Mouse (Mus musculus) neutrophil, adult 5-6 weeks (primary cell): ENCODE measurements at regions not wholly inside any gene's neighbourhood (a gene's known extent, or its start where the extent isn't known, plus 50 kb on each side); places are given as distances from the start of the nearest gene placed in this dataset.
A peak's percentile ranks its signal among the peaks of the same experiment; 100 is the strongest.

Source experiments
- ATAC-seq: fragments of 151-379, 151-347 bp; 2 replicates; pipeline ENCODE4 v1.8.0; 2017; ENCODE audit warnings: mild to moderate bottlenecking, moderate TSS enrichment; ENCODE audit not compliant: insufficient number of reproducible peaks, poor library complexity, low FRiP score, severe bottlenecking; ENCODE audit errors: extremely low read depth

DNA sequence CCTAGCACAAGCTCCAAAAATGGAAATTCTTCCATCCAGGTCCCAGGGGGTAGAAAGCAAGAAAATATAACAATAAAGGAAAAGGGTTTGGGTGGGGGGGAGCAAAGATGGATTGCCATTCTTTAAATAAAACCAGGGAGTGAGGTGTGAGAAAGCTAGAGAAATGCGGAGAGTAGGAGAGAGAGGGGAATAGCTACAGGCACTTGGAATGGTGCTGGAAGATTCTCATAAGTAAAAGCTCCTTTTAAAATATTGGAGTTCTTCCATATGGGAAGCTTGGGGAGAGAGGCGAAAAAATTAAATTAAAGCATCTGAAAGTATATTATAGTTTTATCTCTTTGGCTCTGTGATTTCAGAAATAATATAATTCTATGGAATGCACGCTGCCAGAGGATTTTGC lies 328.6 kb downstream of the Rnf144a start:
- ATAC-seq: no peak

DNA sequence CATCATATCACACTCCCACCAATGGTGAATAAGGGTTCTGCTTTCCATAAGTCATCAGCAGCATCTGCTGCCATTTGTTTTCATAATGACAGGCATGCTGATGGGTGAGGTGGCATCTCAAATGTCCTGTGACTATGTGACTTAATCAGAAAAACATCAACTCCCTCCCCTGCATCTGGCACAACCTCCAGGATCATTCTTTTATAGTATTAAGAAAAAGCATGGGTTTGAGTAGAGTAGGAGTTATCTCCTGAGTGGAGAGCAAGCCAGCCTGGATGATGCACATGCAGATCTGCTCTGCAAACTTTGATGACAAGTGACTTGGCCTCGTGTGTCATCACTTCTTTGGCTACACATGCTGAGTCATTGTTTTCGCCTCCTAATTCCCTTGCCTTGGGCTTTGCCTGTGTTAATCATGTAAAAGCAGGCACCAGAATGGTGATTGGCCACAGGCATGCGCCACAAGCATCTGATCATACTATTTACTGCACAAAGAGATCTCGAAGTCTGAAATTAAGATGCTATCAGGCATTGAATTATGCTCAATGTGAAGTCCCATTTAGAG lies 335.9 kb downstream of the Rnf144a start:
- no peak for ATAC-seq

DNA sequence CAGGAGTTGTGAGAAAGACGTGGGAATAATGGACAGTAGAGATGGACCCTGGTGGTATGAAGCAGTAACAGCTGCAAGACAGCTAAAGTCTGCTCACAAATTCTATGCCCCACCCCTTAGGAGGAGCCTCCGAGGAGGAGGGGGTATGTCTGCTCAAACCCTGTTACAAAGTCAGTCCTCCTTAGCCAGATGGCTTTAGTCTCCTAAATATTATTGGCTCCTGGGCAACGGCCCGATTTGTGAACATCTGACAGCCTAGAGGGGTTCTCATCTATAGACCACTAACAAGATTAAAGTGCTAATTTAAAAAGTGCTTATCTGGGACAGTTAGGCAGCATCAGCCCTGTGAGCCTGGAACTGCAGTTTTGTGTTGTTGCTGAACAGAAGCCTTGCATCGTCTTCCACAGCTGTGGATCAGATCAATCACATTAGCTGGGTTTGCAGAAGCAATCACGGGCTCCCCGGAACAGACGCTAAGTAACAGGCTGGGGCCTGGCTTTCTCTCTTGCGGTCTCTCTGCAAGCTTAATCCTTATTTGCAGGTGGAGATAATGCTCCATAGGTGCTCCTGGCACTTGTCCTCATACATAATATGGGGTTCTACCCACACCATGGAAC lies 339.3 kb downstream of the Rnf144a start:
- ATAC-seq: no peak

DNA sequence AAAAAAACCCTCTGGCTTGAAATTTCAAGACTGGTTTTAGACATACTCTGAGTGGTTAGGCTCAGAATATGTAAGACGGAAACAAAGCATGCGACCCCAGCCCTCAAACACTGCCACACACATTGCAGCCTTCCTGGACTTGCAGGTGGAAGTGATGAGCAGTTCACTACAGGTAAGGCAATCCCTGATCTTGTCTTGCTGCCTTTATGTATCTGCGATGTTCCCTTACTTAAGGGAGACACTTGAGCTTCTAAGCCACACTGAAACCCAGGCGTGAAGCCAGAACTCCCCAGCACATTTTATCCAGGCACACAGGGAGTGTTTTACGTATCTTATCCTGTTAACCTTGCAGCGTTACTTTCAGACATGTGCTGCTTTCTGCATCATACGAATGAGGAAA lies 342.9 kb downstream of the Rnf144a start:
- ATAC-seq: no peak

DNA sequence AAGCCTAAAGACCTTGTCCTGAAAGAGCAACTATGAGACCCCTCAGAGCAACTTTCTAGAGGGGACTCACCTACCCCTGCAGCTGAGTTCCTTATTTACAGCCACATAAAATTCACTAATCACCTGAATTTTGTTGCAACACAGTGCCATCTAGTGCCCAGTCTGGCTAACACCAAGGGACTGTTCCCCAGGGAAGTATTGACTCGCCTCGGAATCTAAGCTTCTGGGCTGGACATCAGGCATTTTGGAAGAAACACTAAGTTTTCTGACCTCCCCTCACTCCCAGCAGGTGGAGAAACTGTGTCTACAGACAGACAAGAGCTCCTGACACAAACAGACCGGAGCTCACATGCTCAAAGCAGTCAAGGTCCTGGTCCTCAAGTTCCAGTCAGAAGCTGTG lies 343.4 kb downstream of the Rnf144a start:
- peak; percentile 62 for ATAC-seq

DNA sequence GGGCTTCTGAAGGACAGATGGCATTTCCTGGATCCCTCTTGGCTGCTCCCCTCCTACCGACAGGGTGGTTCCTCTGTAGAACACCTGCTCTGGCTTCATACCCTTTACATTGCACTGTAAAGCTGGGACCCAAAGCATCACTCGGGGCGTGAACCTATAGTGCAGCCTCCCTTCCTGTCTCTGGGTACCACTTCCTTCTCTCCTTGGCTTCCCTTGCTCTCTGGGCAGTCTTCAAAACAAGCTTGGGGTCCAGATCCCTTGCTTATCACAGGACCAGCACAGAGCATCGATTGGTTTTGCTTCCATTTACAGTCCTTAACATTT lies 346.4 kb downstream of the Rnf144a start:
- peak; percentile 45; the same call in 1 of the 2 replicates for ATAC-seq

DNA sequence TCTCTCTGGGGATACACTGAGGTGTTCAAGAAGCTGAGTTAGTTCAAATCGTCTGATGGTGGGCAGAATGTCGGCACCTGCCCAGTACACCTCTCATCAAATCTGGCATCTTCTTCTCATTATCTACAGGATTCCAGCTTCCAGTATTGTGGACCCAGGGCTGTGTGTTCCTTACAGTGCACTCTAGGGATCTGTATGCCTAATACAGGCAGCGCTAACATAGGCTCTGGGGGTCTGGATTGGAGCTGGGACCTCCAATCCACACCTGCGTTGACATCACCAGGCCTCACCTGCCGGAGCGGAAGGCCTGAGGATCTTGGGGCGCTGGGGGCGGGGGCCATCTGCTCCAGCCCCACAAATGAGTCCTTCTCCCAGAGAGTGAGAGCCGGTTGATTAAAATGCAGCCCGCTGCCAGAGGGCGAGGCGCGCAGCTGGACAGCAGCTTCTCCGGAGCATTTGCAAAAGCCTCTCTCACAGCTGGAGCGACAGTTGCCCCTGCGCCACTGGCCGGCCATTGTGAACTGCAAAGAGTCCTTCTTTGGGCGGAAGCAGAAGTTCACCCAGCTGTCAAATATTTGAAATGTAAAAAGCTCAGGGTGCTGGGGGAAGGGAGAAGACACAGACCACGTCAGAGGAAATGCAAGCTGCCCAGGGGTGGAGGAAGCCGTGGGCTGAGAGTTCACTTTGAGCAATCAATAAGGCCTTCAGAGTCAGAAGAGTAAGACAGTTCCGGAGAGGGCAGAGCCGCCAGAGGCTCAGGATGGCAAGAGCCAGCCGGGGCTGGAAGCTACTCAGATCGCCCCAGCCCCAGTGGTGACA lies 347.0 kb downstream of the Rnf144a start:
- peak; percentile 83 for ATAC-seq

DNA sequence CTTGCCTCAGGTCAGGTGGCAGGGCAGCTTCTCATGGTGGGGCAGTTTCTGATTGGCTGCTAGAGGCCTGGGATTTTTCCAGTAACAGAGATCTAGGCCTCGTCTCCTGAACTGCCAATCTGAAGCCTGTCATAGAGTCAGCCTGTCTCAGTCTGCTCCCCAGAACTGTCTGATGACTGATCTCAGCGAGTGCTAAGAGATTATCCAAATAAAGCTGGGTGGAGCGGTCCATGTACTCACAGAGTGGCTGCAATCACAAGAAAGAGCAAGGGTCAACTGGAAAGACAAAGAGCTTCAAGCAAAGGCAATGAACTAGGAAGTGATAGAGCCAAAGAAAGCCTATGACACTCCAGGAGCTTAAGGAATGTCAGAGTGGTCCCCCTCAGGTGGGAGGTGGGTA lies 354.7 kb downstream of the Rnf144a start:
- no peak for ATAC-seq

DNA sequence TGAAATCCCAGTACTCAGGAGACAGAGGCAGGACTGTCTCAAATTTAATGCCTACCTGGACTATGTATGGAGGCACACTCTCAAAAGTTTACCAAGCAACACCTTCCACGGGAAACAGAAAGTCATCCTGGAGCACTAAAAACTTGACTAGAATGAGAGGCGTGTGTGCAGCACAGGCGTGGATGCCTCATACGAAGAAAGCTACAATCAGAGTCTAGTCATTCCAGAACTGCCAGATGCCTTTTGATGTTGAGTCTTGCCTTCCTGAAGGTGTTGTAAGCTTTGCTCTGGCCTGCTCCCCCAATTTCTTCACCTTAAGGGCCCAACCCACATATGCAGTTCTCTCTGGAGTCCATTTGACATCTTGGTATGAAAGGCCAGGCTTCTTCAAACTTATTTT lies 356.0 kb downstream of the Rnf144a start:
- ATAC-seq: no peak

DNA sequence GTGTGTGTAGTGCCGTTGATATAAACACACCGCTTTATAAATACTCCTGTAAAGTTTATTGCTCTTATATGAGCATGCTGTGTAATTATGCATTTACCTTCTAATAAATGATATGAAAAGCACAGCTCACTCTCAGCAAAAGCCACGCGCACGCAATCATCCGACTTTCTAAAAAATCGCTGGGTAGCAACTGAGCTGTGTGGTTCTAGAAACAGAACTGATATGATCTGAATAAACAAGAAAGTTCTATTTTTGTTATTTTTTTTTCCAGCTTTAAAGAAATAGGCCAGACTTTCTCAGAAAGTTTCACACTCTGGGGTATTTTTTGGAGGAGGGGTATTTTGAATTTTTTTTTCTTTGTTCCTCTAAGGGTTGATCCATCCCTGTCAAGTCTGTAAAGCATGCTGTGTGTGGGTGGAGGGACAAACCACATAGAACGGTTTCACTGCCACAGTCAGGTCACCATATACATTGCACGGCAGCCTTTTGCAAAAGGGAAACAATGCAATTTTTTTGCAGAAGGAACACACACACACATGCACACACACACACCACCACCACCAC lies 357.5 kb downstream of the Rnf144a start:
- no peak for ATAC-seq

DNA sequence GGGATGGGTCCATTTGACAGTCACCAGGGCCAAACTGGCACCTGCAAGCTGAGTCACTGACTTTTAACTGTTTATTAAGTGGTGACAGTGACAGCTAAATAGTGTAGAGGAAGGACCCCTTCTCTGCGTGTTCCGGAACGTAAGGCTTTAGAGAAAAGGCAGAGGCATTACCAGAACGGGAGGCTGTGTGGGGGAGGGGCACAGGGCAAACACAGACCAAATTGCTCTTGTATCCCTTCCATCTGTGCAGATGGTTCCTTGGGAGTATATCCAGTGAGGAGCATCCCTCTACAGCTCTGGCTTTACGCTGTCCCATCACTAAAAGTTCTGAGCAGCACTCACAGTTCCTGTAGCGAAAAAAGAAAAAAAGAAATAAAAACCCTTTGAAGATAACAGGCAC lies 368.1 kb downstream of the Rnf144a start:
- no peak for ATAC-seq

DNA sequence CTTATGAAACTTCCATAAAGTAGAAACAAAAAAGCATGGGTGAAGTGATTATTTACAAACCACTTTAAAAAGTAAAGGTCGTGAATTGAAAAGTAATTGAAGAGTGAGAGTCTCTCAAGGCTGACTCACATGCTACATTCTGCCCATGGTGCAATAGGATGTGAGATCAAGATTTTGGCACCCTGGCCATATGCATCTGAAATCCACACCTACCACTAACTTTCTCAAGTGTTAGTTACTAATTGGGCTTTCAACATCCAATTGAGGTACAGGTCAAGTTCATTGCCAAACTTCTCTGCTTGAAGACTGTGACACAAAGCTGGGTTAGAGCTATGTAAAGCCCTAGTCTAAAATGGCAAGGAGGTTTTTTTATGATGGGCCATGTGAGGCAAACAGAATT lies 369.7 kb downstream of the Rnf144a start:
- no peak for ATAC-seq

DNA sequence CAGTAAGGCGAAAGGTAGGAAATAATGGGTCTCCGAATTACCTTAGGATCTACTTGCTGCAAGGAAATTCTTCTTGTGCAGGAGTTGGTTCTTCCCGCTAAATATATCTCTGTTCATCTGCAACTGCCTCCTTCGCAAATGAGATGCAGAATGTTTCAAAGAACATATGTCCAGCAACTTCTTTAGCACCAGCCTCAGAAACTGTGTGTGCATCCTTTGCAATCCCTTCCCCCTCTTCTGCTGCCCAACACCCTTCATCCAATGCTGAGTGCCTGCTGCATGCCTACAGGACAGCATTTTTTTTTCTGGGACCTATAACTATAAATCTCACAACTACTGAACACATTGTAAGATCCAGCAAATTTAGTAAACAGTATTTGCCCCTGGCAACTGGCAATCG lies 402.1 kb downstream of the Rnf144a start:
- ATAC-seq: no peak

DNA sequence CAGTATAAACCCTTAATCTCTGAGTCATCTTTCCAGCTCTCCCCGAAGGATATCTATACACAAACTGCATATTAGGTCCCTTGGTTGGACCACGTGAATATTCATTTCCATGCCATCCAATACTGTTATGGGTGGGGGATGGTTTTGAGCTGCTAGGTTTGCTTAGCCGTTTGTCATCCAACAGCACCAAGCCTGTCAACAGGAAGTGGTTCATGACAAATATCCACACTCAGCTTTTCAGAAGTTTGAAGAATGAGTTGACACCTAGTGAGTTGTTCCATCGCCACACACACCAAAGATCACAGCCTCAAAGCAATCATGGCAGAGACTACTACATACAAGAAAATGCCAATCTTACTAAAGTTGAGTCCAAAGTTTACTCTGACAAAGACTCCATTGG lies 421.0 kb downstream of the Rnf144a start:
- no peak for ATAC-seq

DNA sequence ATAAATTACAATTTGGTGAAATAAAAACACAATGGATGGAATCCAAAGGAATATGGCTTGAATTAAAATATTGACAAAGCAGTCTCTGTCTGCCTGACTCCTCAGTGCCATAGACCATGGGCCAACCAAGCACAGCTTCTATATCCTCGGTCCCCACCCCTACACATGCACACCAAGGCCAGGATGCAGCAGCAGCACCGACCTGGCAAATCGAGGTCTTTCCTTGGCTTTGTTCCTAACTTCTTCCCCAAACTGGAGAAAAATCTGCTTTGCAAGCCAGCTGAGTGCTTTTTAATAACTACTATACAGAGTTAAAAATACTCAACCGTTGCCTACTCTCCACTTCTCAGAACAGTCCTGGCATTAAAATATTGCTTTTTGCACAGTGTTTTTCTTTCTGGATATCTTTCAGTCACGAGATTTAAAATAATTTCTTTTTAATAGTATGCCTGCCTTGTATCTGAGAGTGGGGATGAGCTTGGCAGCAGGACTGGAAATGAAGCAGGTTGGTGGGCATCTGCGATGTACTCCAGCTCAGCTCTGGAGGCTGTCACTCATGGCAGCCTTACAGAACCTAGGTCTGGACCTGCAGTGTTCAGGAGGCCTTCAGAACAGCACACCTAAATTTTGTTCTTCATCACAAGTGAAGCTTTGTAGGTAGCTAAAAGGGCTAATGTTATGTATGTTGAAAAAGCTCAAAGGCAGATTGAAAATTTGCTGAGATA lies 423.1 kb downstream of the Rnf144a start:
- no peak for ATAC-seq

DNA sequence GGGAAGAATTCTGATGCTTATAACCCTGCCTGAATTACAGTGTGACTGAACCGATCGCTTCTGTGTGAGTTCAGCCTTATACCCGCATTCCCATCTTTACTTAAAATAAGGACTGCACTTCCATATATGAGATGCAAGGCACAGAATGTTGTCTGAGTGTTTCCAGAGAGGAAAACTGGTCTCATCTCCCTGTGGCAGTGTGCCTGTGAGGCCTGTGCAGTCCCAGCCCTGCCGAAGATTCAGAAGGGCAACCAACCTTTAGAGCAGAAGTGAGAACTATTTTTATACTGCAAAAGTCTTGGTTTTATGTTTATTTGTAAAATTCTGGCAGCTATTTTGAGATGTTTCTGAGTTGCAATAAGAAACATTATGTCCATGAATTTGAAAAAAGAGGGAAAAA lies 432.5 kb downstream of the Rnf144a start:
- ATAC-seq: no peak

DNA sequence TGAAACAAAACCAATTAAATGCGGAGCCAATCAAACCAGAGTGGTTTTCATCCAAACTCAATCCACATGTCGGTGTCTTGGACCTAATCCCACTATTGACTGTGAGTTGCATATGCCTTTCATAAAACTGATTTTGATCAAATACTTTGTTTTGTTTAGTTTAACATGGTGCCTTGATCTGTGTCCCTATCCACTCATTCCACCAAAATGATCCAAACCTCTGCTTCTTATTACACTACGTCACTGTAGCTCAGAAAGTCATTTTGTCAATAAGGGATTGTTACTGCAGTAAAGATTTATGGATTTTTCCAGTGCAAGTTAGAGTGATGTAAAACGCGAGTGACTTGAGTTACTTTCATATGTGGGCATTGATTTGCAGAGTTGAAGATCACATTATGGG lies 436.7 kb downstream of the Rnf144a start:
- ATAC-seq: no peak

DNA sequence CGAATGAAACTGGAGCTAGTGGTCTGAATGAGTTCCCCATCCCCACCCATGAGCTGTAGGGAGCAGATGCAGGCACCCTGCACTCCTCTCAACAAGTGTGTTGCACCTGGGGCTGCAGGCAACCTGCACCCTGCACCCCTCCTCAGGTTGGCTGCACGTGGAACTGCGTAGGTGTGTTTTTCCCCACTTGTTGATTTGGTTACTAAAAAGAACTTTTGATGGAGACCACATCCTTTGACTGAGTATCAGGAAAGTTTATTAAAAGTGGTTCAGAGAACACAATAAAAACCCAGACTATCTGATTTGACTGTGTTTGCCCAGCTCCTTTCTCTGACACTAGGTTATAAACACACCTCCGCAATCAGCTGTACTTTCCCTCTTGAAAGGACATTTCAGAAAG lies 456.5 kb downstream of the Rnf144a start:
- ATAC-seq: no peak

DNA sequence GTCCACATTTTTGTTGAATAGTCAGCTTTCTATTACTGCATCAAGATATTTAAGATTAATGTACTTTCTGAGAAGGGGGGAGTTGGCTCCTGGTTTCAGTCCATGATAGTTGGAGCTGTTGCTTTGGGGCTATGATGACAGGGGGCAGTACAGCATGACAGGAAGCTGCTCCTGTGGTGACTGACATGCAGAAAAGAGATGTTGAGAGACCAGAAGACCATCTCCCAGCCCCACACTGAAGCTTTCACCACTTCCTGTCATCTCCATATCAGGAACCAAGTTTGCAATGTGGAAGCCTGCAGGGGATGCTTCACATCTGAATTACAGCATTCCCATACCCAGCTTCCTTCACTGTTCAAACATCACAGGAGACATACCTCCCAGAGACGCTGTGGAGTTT lies 457.5 kb downstream of the Rnf144a start:
- no peak for ATAC-seq

DNA sequence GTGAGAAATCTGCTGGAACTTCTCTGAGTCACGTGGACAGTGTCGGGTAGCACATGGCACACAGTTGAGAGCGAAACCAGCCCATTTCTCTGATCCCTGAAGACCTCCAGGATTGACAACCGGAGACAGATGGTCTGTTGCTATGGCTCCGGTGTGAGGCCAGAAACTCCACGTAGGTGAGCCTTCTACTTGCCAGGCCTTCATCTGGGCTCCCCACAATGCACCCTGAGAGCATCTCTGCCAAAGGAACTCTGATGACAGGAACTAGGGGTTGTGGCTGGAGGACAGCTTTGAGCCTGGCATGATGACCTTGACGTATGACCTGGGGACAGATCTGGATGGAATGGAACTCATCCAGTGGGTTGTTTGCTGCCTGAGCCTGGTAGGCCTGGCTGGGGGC lies 467.9 kb downstream of the Rnf144a start:
- ATAC-seq: no peak
